Mouse (Mus musculus) liver, embryonic 16.5 days (tissue): ENCODE data around the gene Nicn1. TPM values are rescaled to one million over a fixed set of nuclear protein-coding genes. Genes with fewer than 3 reads are reported as not detected.
"Not testable (repeated sequence)": the region's sequence is repeated elsewhere in the genome, so short reads cannot be mapped to it uniquely, and the experiment has no call there.

Experiments used
- ATAC-seq: fragments of 200-750 bp; cut with Nextera tagmentation; 2 replicates; pipeline ENCODE4 v1.8.0; 2017; ENCODE audit warnings: low read depth, mild to moderate bottlenecking, moderate number of reproducible peaks, moderate library complexity
- H3K27ac ChIP-seq: fragments of 300-500 bp; sonication (generic); 2 replicates; pipeline ENCODE4 v1.5.1; 2014; ENCODE audit warnings: mild to moderate bottlenecking, low read length
- H3K27me3 ChIP-seq: fragments of 300-500 bp; sonication (generic); 2 replicates; pipeline ENCODE4 v1.6.1; 2014; ENCODE audit warnings: low read depth, low read length, mixed read lengths; ENCODE audit not compliant: control insufficient read depth, insufficient read depth
- H3K36me3 ChIP-seq: fragments of 300-500 bp; sonication (generic); 2 replicates; pipeline ENCODE4 v1.6.1; 2014; ENCODE audit warnings: mild to moderate bottlenecking; ENCODE audit not compliant: control insufficient read depth, insufficient read depth
- H3K4me1 ChIP-seq: fragments of 300-500 bp; sonication (generic); 2 replicates; pipeline ENCODE4 v1.6.1; 2014; ENCODE audit warnings: low read depth, low read length, mixed read lengths; ENCODE audit not compliant: control insufficient read depth
- H3K4me2 ChIP-seq: fragments of 300-500 bp; sonication (generic); 2 replicates; pipeline ENCODE4 v1.6.1; 2014; ENCODE audit warnings: low read depth, low read length, mixed read lengths
- H3K4me3 ChIP-seq: fragments of 300-500 bp; sonication (generic); 2 replicates; pipeline ENCODE4 v1.5.1; 2014; ENCODE audit warnings: low read depth, mild to moderate bottlenecking, low read length
- H3K9ac ChIP-seq: fragments of 300-500 bp; sonication (generic); 2 replicates; pipeline ENCODE4 v1.6.1; 2014; ENCODE audit warnings: low read depth, low read length
- H3K9me3 ChIP-seq: fragments of 300-500 bp; sonication (generic); replicated peaks from 2 replicates; pipeline ENCODE4 v1.6.1; 2016; ENCODE audit warnings: low read length; ENCODE audit not compliant: control insufficient read depth
- WGBS: fragments of 180-500 bp; shearing (Covaris S2); extraction: QIAGEN DNeasy Blood & Tissue Kit; methylation state at CpG from one replicate; pipeline ENCODE4 v1.1.7; 2014; ENCODE audit not compliant: insufficient replicate concordance; 5-methylcytosine and 5-hydroxymethylcytosine counted together
- polyA plus RNA-seq: library from polyadenylated mRNA; unstranded; fragments of >200 nt; fragmentation: Nextera tagmentation; extraction: Ambion mirVana; gene quantifications from 2 replicates; pipeline ENCODE4 v1.2.1, GENCODE M21; 2015

Nicn1 gene
- polyA plus RNA-seq, 1 experiment from 2014 or later, result 7.6 TPM

- no peak for ATAC-seq
- 86% methylated on average over 3 of the region's 3 CpGs for WGBS
- Histone ChIP-seq H3K36me3 (peaks cover 20% of the 10 kb centered on the region), H3K4me2 (no peak overlapping the region), H3K27ac (no peak overlapping the region), H3K4me3 (no peak overlapping the region), H3K9me3 (no peaks in the 10 kb centered on the region), H3K4me1 (no peaks in the 10 kb centered on the region; the same call in 1 of the 2 replicates), H3K9ac (no peak overlapping the region), H3K27me3 (no peaks in the 10 kb centered on the region)
Observed at GRCm38 (mm10) chr9:108317572-108317971, 27.3 kb downstream of the Nicn1 start.

- H3K27me3 ChIP-seq, result no peaks in the 10 kb centered on the region
- peaks cover 20% of the 10 kb centered on the region for H3K36me3 ChIP-seq
- no peak overlapping the region for H3K9ac ChIP-seq
- no peaks in the 10 kb centered on the region for H3K9me3 ChIP-seq
- WGBS, result 79% methylated on average over 2 of the region's 2 CpGs
- no peak overlapping the region for H3K4me2 ChIP-seq
- H3K4me3 ChIP-seq, result no peak overlapping the region
- no peak overlapping the region for H3K27ac ChIP-seq
- no peaks in the 10 kb centered on the region; the same call in none of the 2 replicates for H3K4me1 ChIP-seq
- no peak for ATAC-seq
Observed at GRCm38 (mm10) chr9:108318462-108318861, 28.2 kb downstream of the Nicn1 start.

- WGBS, result 82% methylated on average over 7 of the region's 7 CpGs
Observed at GRCm38 (mm10) chr9:108322054-108322453, 31.8 kb downstream of the Nicn1 start.

GRCm38 (mm10) chr9:108324784-108325183 is 34.6 kb downstream of the Nicn1 start:
- Histone ChIP-seq H3K9ac (no peak overlapping the region), H3K27ac (no peak overlapping the region)
- no peak for ATAC-seq

More at GRCm38 (mm10) chr9:108322054-108322453, 31.8 kb downstream of the Nicn1 start:
- not testable (repeated sequence) for H3K4me3 ChIP-seq, H3K4me1 ChIP-seq, ATAC-seq, H3K27ac ChIP-seq, H3K9me3 ChIP-seq, H3K4me2 ChIP-seq, H3K9ac ChIP-seq, H3K27me3 ChIP-seq
- H3K36me3 ChIP-seq, result peaks cover 25% of the 10 kb centered on the region

GRCm38 (mm10) chr9:108325811-108326210 is 35.6 kb downstream of the Nicn1 start:
- Histone ChIP-seq H3K4me2 (no peak overlapping the region), H3K36me3 (peaks cover 42% of the 10 kb centered on the region), H3K27me3 (no peaks in the 10 kb centered on the region), H3K9ac (no peak overlapping the region), H3K27ac (no peak overlapping the region), H3K9me3 (no peaks in the 10 kb centered on the region; the same call in 1 of the 2 replicates), H3K4me1 (peaks cover 5% of the 10 kb centered on the region), H3K4me3 (no peak overlapping the region)
- 94% methylated on average over 2 of the region's 2 CpGs for WGBS
- no peak for ATAC-seq

More at GRCm38 (mm10) chr9:108324784-108325183, 34.6 kb downstream of the Nicn1 start:
- Histone ChIP-seq H3K9me3 (no peaks in the 10 kb centered on the region; the same call in 1 of the 2 replicates), H3K4me1 (peaks cover 5% of the 10 kb centered on the region), H3K36me3 (peaks cover 40% of the 10 kb centered on the region), H3K27me3 (no peaks in the 10 kb centered on the region), H3K4me3 (no peak overlapping the region), H3K4me2 (no peak overlapping the region)
- 97% methylated on average over 1 of the region's 1 CpGs for WGBS

- Histone ChIP-seq H3K36me3 (peaks cover 43% of the 10 kb centered on the region), H3K4me3 (peak overlapping the region; percentile 94)
Observed at GRCm38 (mm10) chr9:108337848-108338550, 47.8 kb downstream of the Nicn1 start.

GRCm38 (mm10) chr9:108338551-108338885 is 48.3 kb downstream of the Nicn1 start:
- H3K27me3 ChIP-seq, result no peaks in the 10 kb centered on the region
- H3K4me1 ChIP-seq, result peaks cover 38% of the 10 kb centered on the region
- H3K4me2 ChIP-seq, result peak overlapping the region; percentile 63
- no peaks in the 10 kb centered on the region for H3K9me3 ChIP-seq
- WGBS, result 14% methylated on average over 6 of the region's 6 CpGs
- ATAC-seq, result no peak
- H3K36me3 ChIP-seq, result peaks cover 38% of the 10 kb centered on the region
- H3K27ac ChIP-seq, result peak overlapping the region; percentile 100
- peak overlapping the region; percentile 94 for H3K4me3 ChIP-seq
- peak overlapping the region; percentile 99 for H3K9ac ChIP-seq

More at GRCm38 (mm10) chr9:108337848-108338550, 47.8 kb downstream of the Nicn1 start:
- Histone ChIP-seq H3K9ac (peak overlapping the region; percentile 99), H3K27ac (peak overlapping the region; percentile 100), H3K9me3 (no peaks in the 10 kb centered on the region), H3K27me3 (no peaks in the 10 kb centered on the region), H3K4me1 (peaks cover 33% of the 10 kb centered on the region), H3K4me2 (peak overlapping the region; percentile 63)
- ATAC-seq, result no peak
- 49% methylated on average over 10 of the region's 10 CpGs for WGBS

- H3K27ac ChIP-seq, result peak within 1 kb of the TSS; percentile 100
- H3K9ac ChIP-seq, result peak within 1 kb of the TSS; percentile 99
- no peaks in the 10 kb centered on the region for H3K9me3 ChIP-seq
- under 1% methylated on average over 49 of the region's 49 CpGs for WGBS
- ATAC-seq, result peak; percentile 92
- peaks cover 45% of the 10 kb centered on the region for H3K4me1 ChIP-seq
- H3K4me3 ChIP-seq, result peak within 1 kb of the TSS; percentile 94
- H3K4me2 ChIP-seq, result peak within 1 kb of the TSS; percentile 63
- no peaks in the 10 kb centered on the region for H3K27me3 ChIP-seq
- peaks cover 34% of the 10 kb centered on the region for H3K36me3 ChIP-seq
Observed at GRCm38 (mm10) chr9:108338886-108339781, 48.9 kb downstream of the Nicn1 start, which contains the start of gene Gpx1. Gene Gpx1, plus strand, starts transcription at chr9:108338903.
